Mouse (Mus musculus) stomach, embryonic 14.5 days (tissue): ENCODE results near the gene Zfp60. TPM values are rescaled to one million over a fixed set of nuclear protein-coding genes. Genes with fewer than 3 reads are reported as not detected.

Experiments used
- ATAC-seq: fragments of 200-750 bp; cut with Nextera tagmentation; 2 replicates; pipeline ENCODE4 v1.8.0; 2017; ENCODE audit warnings: low read depth, moderate TSS enrichment; ENCODE audit not compliant: insufficient number of reproducible peaks, insufficient read depth, low FRiP score
- H3K27ac ChIP-seq: fragments of 300-500 bp; sonication (generic); 2 replicates; pipeline ENCODE4 v1.5.1; 2014; ENCODE audit warnings: mild to moderate bottlenecking, low read length, moderate library complexity, mixed read lengths
- H3K27me3 ChIP-seq: fragments of 300-500 bp; sonication (generic); 2 replicates; pipeline ENCODE4 v1.6.1; 2014; ENCODE audit warnings: low read length, control low read depth, mixed read lengths; ENCODE audit not compliant: control insufficient read depth, insufficient read depth
- H3K36me3 ChIP-seq: fragments of 300-500 bp; sonication (generic); 2 replicates; pipeline ENCODE4 v1.6.1; 2014; ENCODE audit warnings: mild to moderate bottlenecking, control low read depth, low read length, moderate library complexity, mixed read lengths; ENCODE audit not compliant: control insufficient read depth, insufficient read depth
- H3K4me1 ChIP-seq: fragments of 300-500 bp; sonication (generic); 2 replicates; pipeline ENCODE4 v1.6.1; 2014; ENCODE audit warnings: low read length, control low read depth, mixed read lengths; ENCODE audit not compliant: control insufficient read depth, insufficient read depth
- H3K4me2 ChIP-seq: fragments of 300-500 bp; sonication (generic); replicated peaks from 2 replicates; pipeline ENCODE4 v1.6.1; 2014; ENCODE audit warnings: low read depth, low read length, control low read depth
- H3K4me3 ChIP-seq: fragments of 300-500 bp; sonication (generic); 2 replicates; pipeline ENCODE4 v1.5.1; 2014; ENCODE audit warnings: low read depth, low read length, control low read depth
- H3K9ac ChIP-seq: fragments of 300-500 bp; sonication (generic); replicated peaks from 2 replicates; pipeline ENCODE4 v1.6.1; 2014; ENCODE audit warnings: low read depth, mild to moderate bottlenecking, control low read depth, low read length, moderate library complexity, mixed read lengths
- H3K9me3 ChIP-seq: fragments of 300-500 bp; sonication (generic); 2 replicates; pipeline ENCODE4 v1.6.1; 2016; ENCODE audit warnings: low read depth, low read length, control low read depth; ENCODE audit not compliant: control insufficient read depth
- WGBS: fragments of 180-500 bp; shearing (Covaris S2); extraction: QIAGEN DNeasy Blood & Tissue Kit; methylation state at CpG from one replicate; pipeline ENCODE4 v1.1.7; 2014; 5-methylcytosine and 5-hydroxymethylcytosine counted together
- polyA plus RNA-seq: library from polyadenylated mRNA; unstranded; fragments of >200 nt; fragmentation: Nextera tagmentation; extraction: Ambion mirVana; gene quantifications from 2 replicates; pipeline ENCODE4 v1.2.1, GENCODE M21; 2014

Gene Zfp60
- polyA plus RNA-seq, 1 experiment from 2014 or later, result 37.2 TPM

GRCm38 (mm10) chr7:27801137-27801536, 69.9 kb downstream of the Zfp60 start:
- H3K27me3 ChIP-seq, result no peaks in the 10 kb centered on the region
- H3K4me1 ChIP-seq, result 0 out of 2 replicates have a peak, but pooled peaks cover 3% of the 10 kb centered on the region
- WGBS, result 46% methylated on average over 2 of the region's 2 CpGs

GRCm38 (mm10) chr7:27802986-27803385, 71.8 kb downstream of the Zfp60 start:
- no peak overlapping the region for H3K4me2 ChIP-seq
- H3K27me3 ChIP-seq, result no peaks in the 10 kb centered on the region
- H3K9ac ChIP-seq, result no peak overlapping the region
- H3K9me3 ChIP-seq, result no peaks in the 10 kb centered on the region
- WGBS, result 70% methylated on average over 5 of the region's 5 CpGs
- 0 out of 2 replicates have a peak, but pooled peaks cover 3% of the 10 kb centered on the region for H3K4me1 ChIP-seq
- no peak for ATAC-seq
- no peak overlapping the region for H3K4me3 ChIP-seq
- no peaks in the 10 kb centered on the region; the same call in 1 of the 2 replicates for H3K36me3 ChIP-seq
- no peak overlapping the region for H3K27ac ChIP-seq

More at GRCm38 (mm10) chr7:27801137-27801536, 69.9 kb downstream of the Zfp60 start:
- Histone ChIP-seq H3K4me3 (no peak overlapping the region), H3K27ac (no peak overlapping the region), H3K9ac (no peak overlapping the region), H3K9me3 (no peaks in the 10 kb centered on the region), H3K4me2 (no peak overlapping the region), H3K36me3 (no peaks in the 10 kb centered on the region)
- ATAC-seq, result no peak

Other genes with a start within 250 kb of the Zfp60 start
- gene Sertad1, start 244.5 kb upstream of the Zfp60 start, polyA plus RNA-seq, result 33.6 and 35.5 TPM in 2 replicates
- gene Prx, start 232.1 kb upstream of the Zfp60 start, polyA plus RNA-seq, result 1.4 and 1.5 TPM in 2 replicates
- gene Hipk4, start 208.1 kb upstream of the Zfp60 start, polyA plus RNA-seq, result 1.0 and 1.3 TPM in 2 replicates
- 75.6 and 78.7 TPM in 2 replicates for gene Pld3, start 178.2 kb upstream of the Zfp60 start, polyA plus RNA-seq
- gene 2310022A10Rik, start 178.2 kb upstream of the Zfp60 start, polyA plus RNA-seq, result 17.6 and 18.4 TPM in 2 replicates
- 88.8 and 91.5 TPM in 2 replicates for gene Akt2, start 139.8 kb upstream of the Zfp60 start, polyA plus RNA-seq
- gene Ttc9b, start 77.5 kb upstream of the Zfp60 start, polyA plus RNA-seq, result 2.6 and 3.7 TPM in 2 replicates
- 4.5 and 9.2 TPM in 2 replicates for gene Map3k10, start 56.8 kb upstream of the Zfp60 start, polyA plus RNA-seq
- 2.9 and 3.3 TPM in 2 replicates for gene Zfp607b, start 42.0 kb upstream of the Zfp60 start, polyA plus RNA-seq
- gene Zfp626, start 75.8 kb downstream of the Zfp60 start, polyA plus RNA-seq, result 2.2 and 2.5 TPM in 2 replicates
- gene Zfp59, start 107.2 kb downstream of the Zfp60 start, polyA plus RNA-seq, result 9.5 and 9.6 TPM in 2 replicates
- gene Zfp607a, start 126.1 kb downstream of the Zfp60 start, polyA plus RNA-seq, result 5.5 and 6.0 TPM in 2 replicates
- 11.1 and 12.9 TPM in 2 replicates for gene Zfp974, start 198.1 kb downstream of the Zfp60 start, polyA plus RNA-seq
- 22.5 and 25.1 TPM in 2 replicates for gene Zfp780b, start 247.8 kb downstream of the Zfp60 start, polyA plus RNA-seq